ENCODE assay signal across 21 mouse cellular contexts in genomic region chr7:96883297-96883696, GRCm38 (mm10).
DNase-seq lines count a peak whose midpoint lies in the region; ATAC-seq and TF ChIP-seq lines count a peak whose summit lies in the region.
"Had no signal": no experiment of that assay in that cellular context is flagged by ENCODE, and none has a peak within 500 bp of the region (broad histone marks: within the 10 kb centered on the region; RNA-seq: fewer than 3 reads in every experiment).

No protein-coding gene starts in this region.

- 97% methylated on average over 3 of the region's 3 CpGs for WGBS in forebrain, embryonic 10.5 days
- WGBS in forebrain, embryonic 12.5 days, result 99% methylated on average over 3 of the region's 3 CpGs
- WGBS in embryonic facial prominence, embryonic 13.5 days, result 97% methylated on average over 3 of the region's 3 CpGs
- WGBS in lung, adult 2 months, result 96% methylated on average over 3 of the region's 3 CpGs
- WGBS in kidney, embryonic 15.5 days, result 94% methylated on average over 3 of the region's 3 CpGs

- no peak for TF ChIP-seq CTCF in lung, adult 2 months (IDR thresholded peaks at IDR 0.05; ENCODE audit: insufficient read depth, low read length)

- no peaks in the 10 kb centered on the region for H3K27me3 ChIP-seq in forebrain, embryonic 10.5 days (ENCODE audit: poor library complexity, severe bottlenecking)
- no peaks in the 10 kb centered on the region for H3K27me3 ChIP-seq in forebrain, embryonic 12.5 days
- no peaks in the 10 kb centered on the region for H3K27me3 ChIP-seq in embryonic facial prominence, embryonic 13.5 days
- no peaks in the 10 kb centered on the region for H3K27me3 ChIP-seq in kidney, embryonic 15.5 days
- H3K27me3 ChIP-seq: hindbrain, embryonic 12.5 days; hindbrain, embryonic 15.5 days had no signal

- H3K4me1 ChIP-seq in forebrain, embryonic 10.5 days, result no peaks in the 10 kb centered on the region
- H3K4me1 ChIP-seq in forebrain, embryonic 12.5 days, result peaks cover 13% of the 10 kb centered on the region
- H3K4me1 ChIP-seq in embryonic facial prominence, embryonic 13.5 days, result peaks cover 34% of the 10 kb centered on the region
- no peaks in the 10 kb centered on the region for H3K4me1 ChIP-seq in lung, adult 2 months (ENCODE audit: control insufficient read depth, insufficient read depth, low read length)
- H3K4me1 ChIP-seq in kidney, embryonic 15.5 days, result no peaks in the 10 kb centered on the region
- H3K4me1 ChIP-seq: hindbrain, embryonic 15.5 days had no signal

- peak overlapping the region; percentile 4; the same call in 1 of the 2 replicates for H3K27ac ChIP-seq in forebrain, embryonic 10.5 days
- no peak overlapping the region for H3K27ac ChIP-seq in forebrain, embryonic 12.5 days
- peak overlapping the region; percentile 44; the same call in 1 of the 2 replicates for H3K27ac ChIP-seq in embryonic facial prominence, embryonic 13.5 days
- no peak overlapping the region for H3K27ac ChIP-seq in kidney, embryonic 15.5 days
- H3K27ac ChIP-seq: hindbrain, embryonic 12.5 days; hindbrain, embryonic 15.5 days had no signal

- no peaks in the 10 kb centered on the region for H3K9me3 ChIP-seq in forebrain, embryonic 10.5 days
- no peaks in the 10 kb centered on the region for H3K9me3 ChIP-seq in forebrain, embryonic 12.5 days
- H3K9me3 ChIP-seq in embryonic facial prominence, embryonic 13.5 days, result no peaks in the 10 kb centered on the region
- no peaks in the 10 kb centered on the region for H3K9me3 ChIP-seq in kidney, embryonic 15.5 days (replicated peaks)
- H3K9me3 ChIP-seq: hindbrain, embryonic 12.5 days; hindbrain, embryonic 15.5 days had no signal

- TF ChIP-seq POLR2A in lung, adult 2 months (IDR thresholded peaks at IDR 0.05; ENCODE audit: borderline replicate concordance, extremely low read depth, low read depth, low read length), result no peak

- ATAC-seq in forebrain, embryonic 12.5 days (ENCODE audit: low FRiP score), result no peak
- peak; percentile 66 for ATAC-seq in common myeloid progenitor, adult 5-6 weeks (replicated peaks; ENCODE audit: low read depth, poor library complexity, severe bottlenecking)
- no peak for ATAC-seq in embryonic facial prominence, embryonic 13.5 days (ENCODE audit: insufficient number of reproducible peaks, insufficient read depth, low FRiP score, low TSS enrichment, low read depth)
- 0 out of 2 replicates have a peak, but pooled peaks have one; percentile 54 for ATAC-seq in megakaryocyte-erythroid progenitor cell, adult 5-6 weeks (replicated peaks; ENCODE audit: low FRiP score, low TSS enrichment, poor library complexity, severe bottlenecking)
- ATAC-seq in kidney, embryonic 15.5 days (replicated peaks; ENCODE audit: low FRiP score), result no peak
- ATAC-seq: activated CD4-positive, CD25-positive, alpha-beta regulatory T cell, adult 4 months; forebrain, postnatal 0 days; intestine, postnatal 0 days had no signal

- H3K4me2 ChIP-seq in forebrain, embryonic 12.5 days, result no peak overlapping the region
- H3K4me2 ChIP-seq in embryonic facial prominence, embryonic 13.5 days, result no peak overlapping the region
- no peak overlapping the region for H3K4me2 ChIP-seq in kidney, embryonic 15.5 days
- H3K4me2 ChIP-seq: heart, embryonic 11.5 days; hindbrain, embryonic 12.5 days; hindbrain, embryonic 15.5 days had no signal

- H3K9ac ChIP-seq in forebrain, embryonic 12.5 days, result no peak overlapping the region
- no peak overlapping the region for H3K9ac ChIP-seq in embryonic facial prominence, embryonic 13.5 days
- H3K9ac ChIP-seq in kidney, embryonic 15.5 days, result no peak overlapping the region
- H3K9ac ChIP-seq: forebrain, postnatal 0 days; hindbrain, embryonic 12.5 days; hindbrain, embryonic 15.5 days had no signal

- H3K36me3 ChIP-seq in forebrain, embryonic 10.5 days (replicated peaks), result peaks cover 38% of the 10 kb centered on the region
- H3K36me3 ChIP-seq in forebrain, embryonic 12.5 days (replicated peaks), result peaks cover 16% of the 10 kb centered on the region; the same call in 1 of the 2 replicates
- peaks cover 13% of the 10 kb centered on the region for H3K36me3 ChIP-seq in embryonic facial prominence, embryonic 13.5 days
- peaks cover 15% of the 10 kb centered on the region; the same call in 1 of the 2 replicates for H3K36me3 ChIP-seq in kidney, embryonic 15.5 days
- H3K36me3 ChIP-seq: hindbrain, embryonic 15.5 days had no signal

- no peak for DNase-seq in forebrain, embryonic 10.5 days (ENCODE audit: extremely low spot score, low spot score)
- DNase-seq in lung, adult 2 months, result no peak
- DNase-seq: adrenal gland, adult 8-10 months; adrenal gland, postnatal 25 days; cerebellum, adult 11-12 months; cerebellum, adult 8-10 months; cerebellum, postnatal 10 days; forebrain, postnatal 0 days; gastrocnemius, postnatal 10 days; gastrocnemius, postnatal 36 days; heart, adult 11 months had no signal

- H3K4me3 ChIP-seq in forebrain, embryonic 10.5 days, result no peak overlapping the region
- no peak overlapping the region for H3K4me3 ChIP-seq in forebrain, embryonic 12.5 days (replicated peaks)
- H3K4me3 ChIP-seq in embryonic facial prominence, embryonic 13.5 days, result no peak overlapping the region
- no peak overlapping the region for H3K4me3 ChIP-seq in lung, adult 2 months (replicated peaks; ENCODE audit: extremely low read depth, low read depth, low read length)
- no peak overlapping the region for H3K4me3 ChIP-seq in kidney, embryonic 15.5 days (replicated peaks)
- H3K4me3 ChIP-seq: hindbrain, embryonic 12.5 days; hindbrain, embryonic 15.5 days had no signal

Comparison
In these comparisons a context has a peak if more than half of its experiments do, and no peak if none do; other contexts are left out.
1. H3K27ac ChIP-seq: peak in forebrain, embryonic 10.5 days (single experiment) and embryonic facial prominence, embryonic 13.5 days (single experiment); none in forebrain, embryonic 12.5 days (single experiment) and kidney, embryonic 15.5 days (single experiment).
2. ATAC-seq: peak in common myeloid progenitor, adult 5-6 weeks (single experiment) and megakaryocyte-erythroid progenitor cell, adult 5-6 weeks (single experiment); none in forebrain, embryonic 12.5 days (single experiment), embryonic facial prominence, embryonic 13.5 days (single experiment) and kidney, embryonic 15.5 days (single experiment).